Mouse (Mus musculus): ENCODE results near the gene Rnase10. TPM values are rescaled to one million over a fixed set of nuclear protein-coding genes. Genes with fewer than 3 reads are reported as not detected.

Gene Rnase10
- total and polyA plus RNA-seq, 3 experiments: not detected

GRCm38 (mm10) chr14:51051941-51052340, 44.4 kb downstream of the Rnase10 start:
- H3K4me2 ChIP-seq (ENCODE audit: insufficient read depth, low read depth, poor library complexity, severe bottlenecking): no peak overlapping the region
- H3K27ac ChIP-seq (ENCODE audit: insufficient read depth, low read depth): no peak overlapping the region
- in situ Hi-C loops (cut with MboI; ENCODE audit: low pct_ligation_motif_present, low pct_unique_long_range_greater_than_20kb, low sequenced_read_pairs) (no loop called here), dilution Hi-C loops (cut with MboI; ENCODE audit: extremely low pct_ligation_motif_present, extremely low pct_unique_long_range_greater_than_20kb, low sequenced_read_pairs) (no loop called here)
- H3K9me3 ChIP-seq (replicated peaks; ENCODE audit: low read length): no peaks in the 10 kb centered on the region
- no peaks in the 10 kb centered on the region for H3K79me2 ChIP-seq (replicated peaks; ENCODE audit: control insufficient read depth, extremely low read depth, insufficient read depth, poor library complexity, severe bottlenecking)
- no peaks in the 10 kb centered on the region for H3K27me3 ChIP-seq (replicated peaks)
- no peak overlapping the region for H3K9ac ChIP-seq (ENCODE audit: insufficient read depth, low read depth)
- no peaks in the 10 kb centered on the region for H3K36me3 ChIP-seq (replicated peaks in 1 of 2; ENCODE audit: control insufficient read depth in 1 of 2, insufficient read depth in 1 of 2, low read length in 1 of 2)
- H3K4me1 ChIP-seq (ENCODE audit: control insufficient read depth in 1 of 2, insufficient read depth in 2 of 2): peaks cover 7 to 18% of the 10 kb centered on the region in 2 experiments
- DNase-seq (ENCODE audit: extremely low read depth): no peak
- TF ChIP-seq RCOR1 (conservative IDR thresholded peaks at IDR 0.05; ENCODE audit: low read depth, low read length) (no peak), EP300 (IDR thresholded peaks at IDR 0.05; ENCODE audit: low read length) (no peak)
- no peak overlapping the region for H3K4me3 ChIP-seq (replicated peaks in 1 of 3; ENCODE audit: low read depth in 2 of 3, low read length in 2 of 3, poor library complexity in 1 of 3)

- Histone ChIP-seq H3K9ac (ENCODE audit: insufficient read depth, low read depth) (no peak overlapping the region), H3K27me3 (replicated peaks) (no peaks in the 10 kb centered on the region), H3K4me1 (ENCODE audit: control insufficient read depth in 1 of 2, insufficient read depth in 2 of 2) (peaks cover 6 to 17% of the 10 kb centered on the region in 2 experiments), H3K9me3 (replicated peaks; ENCODE audit: low read length) (no peaks in the 10 kb centered on the region), H3K36me3 (replicated peaks in 1 of 2; ENCODE audit: control insufficient read depth in 1 of 2, insufficient read depth in 1 of 2, low read length in 1 of 2) (no peaks in the 10 kb centered on the region), H3K4me3 (replicated peaks in 1 of 3; ENCODE audit: low read depth in 2 of 3, low read length in 2 of 3, poor library complexity in 1 of 3) (no peak overlapping the region), H3K27ac (ENCODE audit: insufficient read depth, low read depth) (no peak overlapping the region), H3K4me2 (ENCODE audit: insufficient read depth, low read depth, poor library complexity, severe bottlenecking) (no peak overlapping the region), H3K79me2 (replicated peaks; ENCODE audit: control insufficient read depth, extremely low read depth, insufficient read depth, poor library complexity, severe bottlenecking) (no peaks in the 10 kb centered on the region)
- no peak for TF ChIP-seq POLR2A (IDR thresholded peaks at IDR 0.05; ENCODE audit: low read depth, low read length)
- TF ChIP-seq HCFC1 (IDR thresholded peaks at IDR 0.05; ENCODE audit: low read depth, low read length): no peak
- TF ChIP-seq E2F4 (IDR thresholded peaks at IDR 0.05; ENCODE audit: insufficient replicate concordance, low read depth, low read length): no peak
- no peak for TF ChIP-seq JUND (conservative IDR thresholded peaks at IDR 0.05; ENCODE audit: low read depth, low read length)
- no peak for TF ChIP-seq MYC (IDR thresholded peaks at IDR 0.05; ENCODE audit: low read depth, low read length)
- no peak for DNase-seq (ENCODE audit: extremely low read depth)
- dilution Hi-C loops (cut with MboI; ENCODE audit: extremely low pct_ligation_motif_present, extremely low pct_unique_long_range_greater_than_20kb, low sequenced_read_pairs): no loop called here
- in situ Hi-C loops (cut with MboI; ENCODE audit: low pct_ligation_motif_present, low pct_unique_long_range_greater_than_20kb, low sequenced_read_pairs): no loop called here
Measured at GRCm38 (mm10) chr14:51053176-51053575, 45.6 kb downstream of the Rnase10 start.

DNA sequence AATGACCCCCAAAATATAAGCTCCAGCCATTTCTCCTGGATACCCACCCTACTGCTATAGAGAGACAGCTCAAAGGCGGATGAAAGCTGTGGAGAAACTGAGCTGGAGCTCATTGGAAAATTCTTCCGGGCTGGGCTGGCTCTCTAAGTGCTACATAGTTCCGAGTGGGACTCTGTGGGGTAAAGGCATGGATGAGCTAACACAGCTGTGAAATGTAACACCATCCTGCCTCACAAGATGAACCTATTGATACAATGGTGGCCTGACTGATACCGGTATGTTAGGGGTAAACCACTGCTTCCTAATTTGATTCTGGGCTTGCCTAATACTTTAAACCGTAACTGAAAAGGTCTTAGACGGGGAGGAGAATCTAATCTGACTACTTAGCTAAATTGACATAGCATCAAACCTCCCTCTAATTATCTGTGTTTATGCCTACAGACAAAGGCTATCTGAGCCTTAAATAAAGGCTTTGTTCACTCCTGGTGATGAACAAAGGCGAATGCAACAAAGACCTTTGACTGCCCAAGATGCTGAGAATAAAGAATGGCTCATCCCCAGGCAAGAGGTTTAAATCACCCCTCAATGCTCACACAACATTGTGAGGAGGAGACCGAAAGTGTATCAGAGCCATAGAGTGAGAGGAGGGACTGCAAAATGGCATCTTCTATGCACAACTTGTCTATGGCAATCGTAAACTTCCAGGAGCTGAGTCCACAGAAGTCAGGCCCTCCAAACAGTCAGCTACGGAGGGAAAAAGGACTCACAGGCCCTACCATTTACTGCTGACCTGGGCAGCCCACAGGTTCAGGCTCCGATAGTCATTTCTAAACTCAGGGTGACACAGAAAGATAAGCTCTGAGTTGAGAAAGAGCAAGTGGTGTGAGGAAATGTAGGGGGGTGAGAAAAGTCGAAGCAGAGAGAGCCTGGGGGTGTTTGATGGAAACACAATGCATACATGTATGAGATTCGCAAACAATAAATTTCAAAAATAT, 47.0 kb downstream of the Rnase10 start:
- no peak overlapping the region for H3K4me3 ChIP-seq (replicated peaks in 1 of 3; ENCODE audit: low read depth in 2 of 3, low read length in 2 of 3, poor library complexity in 1 of 3)
- TF ChIP-seq NRF1 (IDR thresholded peaks at IDR 0.05; ENCODE audit: low read depth, low read length): no peak
- TF ChIP-seq KAT2A (IDR thresholded peaks at IDR 0.05; ENCODE audit: insufficient replicate concordance, low read length): no peak
- TF ChIP-seq ZNF384 (IDR thresholded peaks at IDR 0.05; ENCODE audit: low read depth, low read length): no peak
- TF ChIP-seq TCF12 (IDR thresholded peaks at IDR 0.05; ENCODE audit: low read depth, low read length): no peak
- DNase-seq (ENCODE audit: extremely low read depth): no peak
- no peak overlapping the region for H3K27ac ChIP-seq (ENCODE audit: insufficient read depth, low read depth)
- dilution Hi-C loops (cut with MboI; ENCODE audit: extremely low pct_ligation_motif_present, extremely low pct_unique_long_range_greater_than_20kb, low sequenced_read_pairs): no loop called here
- no peaks in the 10 kb centered on the region for H3K27me3 ChIP-seq (replicated peaks)
- H3K9ac ChIP-seq (ENCODE audit: insufficient read depth, low read depth): no peak overlapping the region
- H3K4me2 ChIP-seq (ENCODE audit: insufficient read depth, low read depth, poor library complexity, severe bottlenecking): no peak overlapping the region
- in situ Hi-C loops (cut with MboI; ENCODE audit: low pct_ligation_motif_present, low pct_unique_long_range_greater_than_20kb, low sequenced_read_pairs): no loop called here
- no peaks in the 10 kb centered on the region for H3K79me2 ChIP-seq (replicated peaks; ENCODE audit: control insufficient read depth, extremely low read depth, insufficient read depth, poor library complexity, severe bottlenecking)
- no peaks in the 10 kb centered on the region for H3K36me3 ChIP-seq (replicated peaks in 1 of 2; ENCODE audit: control insufficient read depth in 1 of 2, insufficient read depth in 1 of 2, low read length in 1 of 2)
- H3K4me1 ChIP-seq (ENCODE audit: control insufficient read depth in 1 of 2, insufficient read depth in 2 of 2): peaks cover 0 to 10% of the 10 kb centered on the region in 2 experiments; a peak in 3 of 4 replicates
- H3K9me3 ChIP-seq (replicated peaks; ENCODE audit: low read length): no peaks in the 10 kb centered on the region
